Mouse (Mus musculus): ENCODE results near the gene Smim24.
A peak's percentile ranks its signal among the peaks of the same experiment; 100 is the strongest.

Gene Smim24

DNA sequence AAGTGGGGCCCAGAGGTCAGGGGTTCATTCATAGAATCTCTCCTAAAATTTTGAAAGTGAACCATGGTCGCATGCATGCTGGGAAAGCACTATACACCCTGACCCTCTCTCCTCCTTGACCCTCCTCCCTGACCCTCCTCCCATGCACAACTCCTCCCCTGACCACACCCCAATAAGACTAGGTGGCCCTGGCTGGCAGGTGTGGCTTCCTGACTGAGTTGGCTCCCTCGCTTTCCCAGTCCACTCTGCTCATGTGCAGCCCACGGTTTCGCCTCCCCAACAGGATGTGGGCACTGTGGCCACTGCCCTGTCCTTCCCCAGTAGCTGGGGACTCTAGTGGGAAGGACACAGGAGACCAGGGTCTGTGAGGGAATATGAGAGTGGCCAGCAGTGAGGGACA, 17.5 kb downstream of the Smim24 start:
- no peak for DNase-seq (ENCODE audit: low spot score)

DNA sequence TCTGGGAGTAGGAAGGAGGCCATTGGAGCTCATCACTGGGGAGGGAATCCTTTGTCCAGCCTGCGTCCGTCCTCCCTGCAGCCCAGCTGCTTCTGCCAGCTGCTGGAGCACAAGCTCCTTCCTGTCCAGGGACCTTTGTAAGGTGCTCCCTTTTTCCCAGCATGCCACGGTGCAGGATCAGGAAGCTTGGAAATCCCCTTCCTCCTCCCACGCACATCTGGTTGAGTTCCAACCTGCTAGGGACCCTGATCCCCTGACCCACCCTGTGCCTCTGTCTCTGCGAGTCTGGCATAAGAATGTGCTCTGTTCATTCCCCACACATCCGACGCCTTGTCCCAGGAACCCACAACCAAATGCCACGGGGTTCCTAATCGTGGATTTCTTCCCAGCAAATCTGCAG, 18.1 kb downstream of the Smim24 start:
- no peak for DNase-seq (ENCODE audit: low spot score)

DNA sequence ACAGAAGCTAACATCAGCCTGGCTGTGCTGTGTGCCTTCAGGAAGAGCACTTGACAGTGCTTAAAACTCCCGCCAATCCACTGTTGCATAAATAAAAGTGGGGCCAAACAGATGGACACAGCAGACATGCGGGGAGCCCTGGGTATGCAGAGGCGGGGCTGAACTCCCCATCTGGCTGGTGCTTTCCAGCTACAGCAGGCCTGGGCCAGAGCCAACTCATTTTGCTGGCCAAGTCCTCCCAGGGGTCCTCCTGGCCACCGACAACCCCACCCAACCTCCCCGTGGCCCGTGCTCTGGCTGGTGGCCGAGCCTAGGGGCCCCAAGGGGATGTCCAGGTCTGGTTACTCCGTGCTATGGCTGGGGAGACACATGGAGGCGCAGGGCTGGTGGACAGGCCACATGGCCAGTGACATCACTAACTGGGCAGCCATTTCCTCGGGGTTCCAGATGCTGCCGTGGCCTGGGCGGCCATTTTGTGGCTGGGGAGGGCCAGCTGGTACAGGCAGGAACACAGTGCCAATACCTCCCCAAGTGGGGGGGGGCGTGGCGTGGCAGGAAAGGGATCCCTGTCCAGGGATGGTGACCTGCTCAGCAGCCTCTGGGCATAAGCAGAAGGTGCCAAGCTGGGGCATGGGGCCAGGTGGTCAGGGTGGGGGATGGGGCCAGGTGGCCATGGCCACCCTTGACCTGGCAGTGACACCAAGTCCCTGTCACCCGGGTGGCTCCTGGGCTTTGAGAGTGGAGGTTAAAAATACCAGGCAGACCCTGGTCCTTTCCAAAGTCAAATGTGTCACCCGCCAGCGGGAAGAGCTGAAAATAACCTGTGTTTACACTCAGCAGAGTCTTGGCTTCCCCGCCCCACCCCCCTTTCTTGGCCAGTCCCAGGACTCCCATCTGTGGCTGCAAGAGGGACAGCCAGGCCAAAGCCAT, 18.9 kb downstream of the Smim24 start:
- DNase-seq (ENCODE audit: low spot score) = peak; percentile 96

DNA sequence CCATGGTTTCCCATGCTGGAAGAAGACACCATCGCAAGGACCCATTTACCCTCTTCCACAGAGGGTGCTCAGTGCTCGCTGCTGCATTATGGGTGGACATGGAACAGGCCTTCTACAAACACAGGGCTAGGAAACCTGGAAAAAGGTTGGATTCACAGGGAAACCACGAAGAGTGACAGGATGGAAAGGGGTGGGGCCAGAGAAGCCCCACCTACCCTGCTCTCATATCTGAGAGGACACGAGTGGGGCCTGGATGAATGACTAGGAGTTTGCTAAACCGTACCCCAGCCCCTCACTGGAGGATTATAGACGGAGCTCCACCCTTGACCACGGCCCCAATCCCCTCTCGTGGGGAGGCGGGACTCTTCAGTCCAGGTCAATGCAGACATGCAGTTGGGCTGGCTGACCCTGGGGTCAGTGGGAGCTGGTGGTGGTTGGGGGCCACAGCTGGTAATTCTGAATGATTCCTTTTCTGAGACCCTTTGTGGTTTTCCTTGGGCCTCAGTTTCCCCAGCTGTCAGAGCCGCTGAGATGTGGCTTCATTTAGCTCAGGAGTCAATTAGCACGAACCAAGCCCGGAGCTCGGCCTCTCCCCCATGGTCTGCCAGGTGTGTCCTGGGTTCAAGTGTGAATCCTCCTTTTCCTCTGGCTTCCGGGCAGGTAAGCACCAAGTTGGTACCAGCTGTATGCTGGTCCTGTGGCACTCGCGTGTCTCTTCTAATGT, 19.9 kb downstream of the Smim24 start:
- DNase-seq (ENCODE audit: low spot score) = no peak

DNA sequence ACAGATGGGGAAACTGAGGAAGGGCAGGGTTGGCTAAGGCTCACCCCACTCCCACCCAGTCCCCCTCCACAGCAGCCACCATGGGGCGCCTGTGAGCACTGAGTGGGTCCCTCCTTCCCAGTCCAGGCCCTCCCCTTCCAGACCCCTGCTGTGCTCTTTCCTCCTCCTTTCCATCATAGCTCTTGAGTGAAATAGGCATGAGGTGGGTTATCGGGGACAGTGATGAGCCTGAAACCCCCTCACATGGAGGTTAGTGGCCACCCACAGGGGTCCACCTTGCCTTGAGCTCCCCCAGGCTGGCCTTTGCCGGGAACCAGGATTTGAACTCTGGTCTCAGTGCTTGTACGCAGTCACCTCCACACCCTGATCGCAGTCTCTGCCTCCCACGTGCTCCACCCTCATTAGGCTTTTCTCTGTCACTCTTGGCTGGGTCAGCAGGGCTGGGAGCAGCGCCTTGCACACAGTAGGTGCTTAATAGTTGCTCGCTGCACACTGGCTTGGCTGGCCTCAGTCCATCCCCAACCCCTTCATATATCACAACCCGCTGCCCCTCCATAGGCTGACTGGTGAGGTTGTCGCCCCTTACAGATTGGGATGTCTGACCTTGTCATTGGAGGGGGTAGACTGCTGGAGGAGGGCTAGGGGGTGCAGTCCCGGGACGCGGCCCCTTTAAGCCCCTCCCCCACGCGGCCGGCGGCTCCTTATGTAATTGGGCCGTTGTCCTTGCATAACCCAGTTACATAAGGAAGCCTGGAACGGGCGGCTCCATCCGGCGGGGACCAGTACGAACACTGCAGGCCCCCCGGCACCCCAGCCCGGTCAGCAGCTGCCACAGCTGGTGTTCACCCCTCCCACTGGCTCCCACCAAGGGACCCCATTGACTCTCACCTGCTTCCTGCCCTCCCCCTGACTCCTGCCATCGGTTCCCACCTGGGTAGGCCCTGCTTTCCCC, 20.7 kb downstream of the Smim24 start:
- DNase-seq (ENCODE audit: low spot score) = no peak

DNA sequence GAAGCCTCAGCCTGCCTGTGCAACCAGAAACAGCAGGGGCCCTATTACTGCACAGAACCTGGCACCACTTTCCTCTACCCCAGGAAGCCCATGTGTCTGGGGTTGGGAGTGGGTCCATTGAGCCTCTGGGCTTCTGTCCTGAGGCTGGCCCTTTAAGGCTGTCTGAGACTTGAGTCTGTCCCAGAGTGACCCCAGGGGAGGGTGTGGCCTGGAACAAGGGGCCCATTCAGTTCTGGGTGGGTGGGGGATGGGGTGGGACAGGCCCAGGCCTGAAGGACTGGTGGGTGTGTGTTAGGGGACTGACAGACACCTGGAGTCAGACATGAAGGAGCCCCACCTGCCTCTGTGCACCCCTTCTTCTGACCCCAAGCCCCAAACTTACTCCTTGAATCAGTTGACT, 21.8 kb downstream of the Smim24 start:
- no peak for DNase-seq (ENCODE audit: low spot score)

DNA sequence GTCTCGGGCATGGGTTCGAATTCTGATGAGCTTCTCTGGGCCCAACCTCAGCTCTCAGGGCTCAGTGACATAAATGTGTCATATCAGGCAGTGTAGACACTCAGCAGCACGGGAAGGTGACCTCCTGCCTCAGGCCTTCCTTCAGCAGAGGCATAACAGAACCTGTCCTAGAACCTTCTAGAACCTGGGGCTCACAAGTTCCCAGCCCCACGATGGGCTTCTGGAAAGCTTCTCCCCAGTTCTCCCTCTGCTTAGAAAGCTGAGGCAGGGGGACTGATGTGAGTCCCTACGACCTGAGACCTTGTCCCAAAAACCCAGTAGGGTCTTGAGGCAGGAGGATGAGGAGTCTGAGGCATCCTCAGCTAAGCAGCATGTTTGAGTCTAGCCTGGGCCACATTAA, 22.3 kb downstream of the Smim24 start:
- no peak for DNase-seq (ENCODE audit: low spot score)

DNA sequence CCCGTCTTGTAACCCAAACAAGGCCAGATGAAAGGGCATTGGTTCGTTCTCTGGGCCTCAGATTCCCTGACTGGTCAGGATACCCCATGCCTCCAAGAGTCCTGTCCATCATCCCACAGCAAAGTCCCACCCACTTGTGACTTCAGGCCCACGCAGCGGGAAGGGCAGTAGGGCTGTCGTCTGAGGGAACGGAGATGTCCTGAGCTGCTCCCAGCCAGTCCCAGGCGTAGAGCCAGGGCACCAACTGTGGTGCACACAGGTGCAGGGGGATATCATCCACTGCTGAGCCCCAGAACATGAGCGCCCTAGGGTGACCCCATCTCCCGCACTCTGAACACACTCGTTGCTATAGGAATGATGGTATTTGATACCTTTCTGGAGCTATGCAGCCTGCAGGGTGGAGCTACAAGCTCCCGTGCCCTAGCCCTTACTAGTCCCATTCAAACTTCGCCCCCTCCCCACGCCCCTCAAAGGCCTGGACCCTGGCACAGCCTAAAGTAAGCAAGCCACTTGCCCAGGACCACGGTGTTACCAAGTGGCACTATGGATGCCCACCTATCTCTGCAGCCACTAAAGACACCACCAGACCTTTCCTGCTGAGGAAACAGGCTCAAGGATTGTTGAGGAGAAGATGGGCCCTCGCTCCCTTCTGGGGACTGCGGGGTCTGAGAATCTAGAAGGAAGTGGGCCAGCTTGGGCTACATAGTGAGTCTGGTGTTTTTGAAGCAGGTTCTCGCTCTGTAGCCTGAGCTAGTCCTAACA, 22.9 kb downstream of the Smim24 start:
- DNase-seq (ENCODE audit: low spot score) = no peak

DNA sequence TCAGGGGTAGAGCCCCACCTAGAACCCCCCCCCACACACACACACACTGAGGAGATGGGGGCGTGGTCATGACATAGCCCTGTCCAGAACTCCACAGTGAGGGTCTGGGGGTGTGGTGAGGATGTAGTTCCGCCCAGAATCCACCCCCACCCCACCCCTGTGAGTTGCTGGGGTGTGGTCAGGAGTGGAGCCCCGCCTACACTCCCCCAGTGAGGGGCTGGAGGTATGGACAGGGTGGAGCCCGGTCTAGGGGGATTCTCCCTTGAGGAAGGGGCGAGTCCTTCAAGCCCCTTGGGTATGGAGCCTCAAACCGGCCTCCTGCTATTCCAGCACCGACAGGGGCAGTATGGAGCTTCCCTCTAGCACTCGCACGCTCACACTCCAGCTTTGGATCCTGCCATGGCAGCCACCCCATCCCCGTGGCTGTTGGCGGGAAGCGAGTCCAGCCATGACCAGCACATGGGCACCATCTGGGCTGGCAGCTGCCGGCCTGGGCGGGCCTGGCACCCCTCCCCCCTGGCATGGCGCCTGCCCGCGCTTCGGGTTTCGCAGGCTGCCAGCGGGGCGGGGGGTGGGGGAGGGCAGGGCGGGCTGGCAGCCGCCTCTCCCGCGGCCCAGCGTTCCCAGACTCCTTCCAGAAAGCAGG, 23.9 kb downstream of the Smim24 start:
- DNase-seq (ENCODE audit: low spot score) = peak; percentile 96

DNA sequence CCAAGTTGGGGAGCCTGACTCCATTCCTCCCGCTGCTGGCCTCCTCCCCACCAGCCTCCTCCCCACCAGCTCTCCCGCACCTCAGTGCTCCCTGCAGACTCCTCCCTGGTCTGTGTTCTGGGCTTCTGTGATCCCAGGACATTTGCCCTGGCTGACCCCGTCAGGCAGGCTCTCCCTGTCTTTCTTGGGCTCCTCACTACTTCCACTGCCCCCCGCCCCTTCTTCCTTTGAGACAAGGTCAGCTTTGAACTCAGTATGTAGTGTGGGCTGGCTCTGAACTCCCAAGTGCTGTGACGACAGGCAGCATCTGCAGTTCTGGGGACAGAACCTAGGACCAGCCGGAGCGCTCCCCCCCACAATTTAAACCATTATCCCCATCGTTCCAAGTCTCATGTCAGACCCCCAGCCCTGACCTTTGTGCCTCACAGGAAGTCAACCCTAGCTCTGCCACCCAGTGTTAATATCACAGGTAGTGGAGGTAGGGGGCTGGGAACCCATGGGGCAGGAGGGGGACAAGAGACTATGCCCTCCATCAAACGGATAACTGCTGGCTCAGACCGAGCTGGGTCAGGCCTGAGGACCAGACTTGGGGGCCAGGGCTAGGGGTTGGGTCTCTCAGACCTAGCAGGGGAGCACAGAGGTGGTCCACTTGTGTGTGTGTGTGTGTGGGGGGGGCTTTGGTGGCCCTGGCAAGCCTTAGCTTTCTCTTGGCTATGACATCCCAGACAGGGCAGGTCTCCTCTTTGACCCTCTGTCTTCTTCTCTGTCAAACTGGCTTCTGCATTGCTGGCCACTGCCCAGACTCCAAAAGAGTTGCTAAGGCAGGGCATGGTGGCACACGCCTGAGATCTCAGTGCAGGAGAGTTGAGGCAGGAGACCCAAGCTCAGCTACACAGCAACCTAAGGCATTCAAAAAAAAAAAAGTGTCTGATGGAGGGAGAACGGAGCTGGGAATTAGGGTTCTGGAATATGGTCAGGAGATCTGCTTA, 24.7 kb downstream of the Smim24 start:
- DNase-seq (ENCODE audit: low spot score) = no peak

DNA sequence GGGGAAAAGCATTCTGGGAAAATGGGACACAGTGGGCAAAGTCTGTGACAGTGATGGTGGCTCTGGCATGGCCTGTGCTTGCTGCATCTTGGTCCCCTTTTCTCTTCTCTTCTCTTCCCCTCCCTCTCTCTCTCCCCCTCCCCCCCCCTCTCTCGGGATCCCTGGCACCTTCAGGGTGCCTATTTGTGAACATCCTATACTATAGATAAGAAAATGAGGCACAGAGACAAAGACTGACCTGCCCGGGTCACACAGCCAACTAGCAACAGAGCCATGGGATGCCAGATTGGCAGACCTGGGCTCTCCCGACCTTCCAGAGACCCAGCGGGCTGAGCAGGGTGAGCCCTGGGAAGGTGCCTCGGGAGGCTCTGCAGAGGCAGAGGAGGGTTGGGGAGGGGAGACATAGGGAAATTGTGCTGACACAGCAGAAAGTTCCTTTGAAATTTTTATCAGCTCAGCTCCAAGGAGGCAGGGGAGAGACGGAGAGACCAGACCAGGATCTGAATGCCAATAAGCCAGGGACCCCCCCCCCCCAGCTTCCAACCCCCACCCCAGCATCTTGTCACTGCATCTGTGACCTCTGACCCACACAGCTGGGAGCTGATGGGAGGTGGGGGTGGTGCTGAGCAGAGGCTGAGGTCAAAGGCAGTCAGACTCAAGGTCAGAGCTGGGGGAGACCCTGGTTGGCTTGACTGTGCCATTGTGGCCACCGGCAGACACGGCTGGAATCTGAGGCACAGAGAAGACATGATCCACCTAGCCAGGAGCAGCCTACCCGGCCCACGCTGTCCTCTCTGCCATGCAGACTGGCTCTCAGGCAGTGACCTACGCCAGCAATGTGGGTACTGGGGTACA, 25.6 kb downstream of the Smim24 start:
- DNase-seq (ENCODE audit: low spot score) = no peak

DNA sequence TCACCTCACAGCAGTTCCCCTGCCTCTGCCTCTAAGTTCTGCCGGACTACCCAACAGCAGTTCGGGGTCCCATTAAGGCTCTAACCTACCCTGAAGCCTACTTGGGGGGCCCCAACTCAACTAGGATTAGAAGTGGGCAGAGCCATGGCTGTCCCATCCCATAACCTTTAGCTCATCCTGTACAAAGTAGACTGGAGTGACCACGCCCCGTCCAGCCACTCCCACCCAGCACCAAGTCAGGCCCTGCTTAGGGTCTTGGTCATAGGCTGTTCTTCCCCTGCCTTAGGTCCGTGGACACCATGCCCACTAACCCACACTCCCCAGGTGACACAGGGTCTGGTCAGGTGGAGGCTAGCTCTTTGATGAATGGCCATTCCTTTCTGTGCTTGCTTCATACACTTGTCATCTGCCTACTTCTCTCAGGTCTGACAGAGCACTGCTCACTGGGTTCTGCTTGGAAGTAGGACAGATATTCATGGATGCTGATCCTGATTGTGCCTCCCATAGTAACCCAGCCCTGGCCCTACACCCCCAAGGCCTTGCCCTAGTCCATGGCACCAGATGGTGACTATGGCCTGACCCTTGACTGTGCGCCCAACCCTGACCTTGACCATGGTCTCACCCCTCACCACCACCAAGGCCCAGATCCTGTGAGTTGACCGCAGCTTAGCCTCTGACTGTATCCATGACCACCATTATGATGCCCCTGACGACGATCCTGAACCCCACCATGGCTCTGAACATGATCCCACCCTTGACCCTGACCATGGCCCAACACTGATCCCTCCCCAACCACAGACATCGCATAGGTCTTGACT, 26.5 kb downstream of the Smim24 start:
- no peak for DNase-seq (ENCODE audit: low spot score)

DNA sequence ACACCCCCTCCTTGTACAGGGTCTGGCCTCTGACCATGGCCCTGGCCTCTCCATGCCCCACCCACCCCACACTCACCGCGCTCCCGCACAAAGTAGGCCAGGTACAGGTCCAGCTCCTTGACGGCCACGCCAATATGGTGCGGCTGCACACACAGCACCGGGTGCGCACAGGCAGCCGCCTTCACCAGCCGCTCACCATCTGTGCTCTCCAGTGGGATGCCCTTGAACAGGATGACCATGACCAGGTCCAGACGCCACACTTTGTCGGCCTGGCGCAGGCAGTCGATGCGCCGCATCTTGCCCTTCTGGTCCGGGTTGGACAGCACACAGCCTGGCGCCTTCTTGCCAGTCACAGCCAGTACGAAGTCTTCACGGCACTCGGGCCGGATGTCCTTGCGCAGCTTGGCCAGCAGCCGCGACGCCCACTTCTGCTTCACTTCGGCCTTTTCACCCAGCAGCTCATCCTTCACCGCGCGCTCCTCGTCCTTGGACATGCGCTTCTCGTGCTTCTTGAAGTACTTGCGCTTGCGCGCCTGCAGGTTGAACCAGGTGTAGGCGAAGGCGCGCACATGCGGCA, 27.4 kb downstream of the Smim24 start:
- DNase-seq (ENCODE audit: low spot score) = no peak

DNA sequence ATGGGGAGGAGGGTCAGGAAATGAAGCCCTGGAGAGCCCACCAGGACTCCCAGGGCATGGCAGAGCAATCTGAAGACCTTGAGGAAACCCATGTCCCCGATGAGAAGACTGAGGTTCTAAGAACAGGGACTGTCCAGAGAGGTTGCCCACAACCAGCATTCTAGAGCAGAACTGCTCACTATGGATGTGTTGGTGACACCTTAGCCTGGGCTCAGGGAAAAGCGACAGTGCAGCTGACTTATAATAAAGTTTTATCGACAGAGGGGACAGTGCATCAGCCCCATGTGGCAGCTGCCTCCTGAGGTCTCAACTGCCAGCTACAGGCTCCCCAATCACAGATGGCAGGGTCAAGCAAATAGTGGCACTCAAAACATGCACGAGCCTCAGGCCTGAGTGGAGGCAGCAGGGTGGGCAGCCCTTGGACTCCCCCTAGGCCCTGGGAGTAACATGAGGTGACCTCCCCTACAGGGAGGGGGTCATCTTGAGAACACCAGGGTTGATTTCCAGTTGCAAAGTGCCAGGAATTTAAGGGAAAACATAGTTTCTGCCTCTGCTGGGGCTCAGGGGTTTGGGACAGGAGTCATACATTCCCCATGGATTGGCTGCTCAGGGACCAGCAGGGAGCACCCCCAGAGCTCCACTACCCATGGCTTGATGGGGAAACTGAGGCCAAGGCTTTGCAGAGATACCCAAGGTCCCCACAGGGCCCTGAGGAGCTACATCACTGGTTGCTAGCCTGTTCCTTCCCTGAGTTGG, 28.4 kb downstream of the Smim24 start:
- DNase-seq (ENCODE audit: low spot score) = no peak

DNA sequence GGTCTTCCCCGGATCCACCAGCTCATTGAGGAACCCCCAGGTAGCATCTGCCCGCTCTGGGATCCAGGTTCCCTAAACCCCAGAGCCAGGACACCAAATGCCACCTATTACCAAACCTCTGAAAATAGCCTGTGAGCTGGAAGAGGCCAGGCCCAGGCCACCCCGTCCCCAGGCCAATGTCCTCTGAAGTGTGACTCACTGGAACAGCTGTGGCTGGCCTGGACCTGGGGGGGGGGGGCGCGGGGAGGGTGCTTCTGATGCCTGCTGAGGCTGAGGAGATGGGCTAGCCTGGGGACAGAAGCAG, 28.9 kb downstream of the Smim24 start:
- no peak for DNase-seq (ENCODE audit: low spot score)

DNA sequence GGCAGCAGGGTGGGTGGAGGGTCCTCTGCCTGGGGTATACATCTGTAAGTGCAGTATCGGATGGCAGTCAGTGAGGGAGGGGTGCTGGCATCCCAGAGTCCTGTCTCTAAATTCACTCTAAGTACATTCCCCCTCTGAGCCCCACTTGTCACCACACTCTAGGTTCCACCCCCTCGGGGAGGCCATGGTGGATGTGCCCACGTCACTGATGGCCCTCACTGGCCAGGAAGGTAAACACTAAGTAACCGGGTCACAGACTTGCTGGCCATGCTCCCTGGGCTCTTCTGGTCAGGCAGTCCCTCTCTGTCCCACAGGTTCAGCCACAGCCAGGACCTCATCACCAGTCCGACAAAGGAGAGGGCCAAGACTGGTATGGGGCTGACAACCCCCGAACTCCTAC, 29.3 kb downstream of the Smim24 start:
- DNase-seq (ENCODE audit: low spot score) = no peak

DNA sequence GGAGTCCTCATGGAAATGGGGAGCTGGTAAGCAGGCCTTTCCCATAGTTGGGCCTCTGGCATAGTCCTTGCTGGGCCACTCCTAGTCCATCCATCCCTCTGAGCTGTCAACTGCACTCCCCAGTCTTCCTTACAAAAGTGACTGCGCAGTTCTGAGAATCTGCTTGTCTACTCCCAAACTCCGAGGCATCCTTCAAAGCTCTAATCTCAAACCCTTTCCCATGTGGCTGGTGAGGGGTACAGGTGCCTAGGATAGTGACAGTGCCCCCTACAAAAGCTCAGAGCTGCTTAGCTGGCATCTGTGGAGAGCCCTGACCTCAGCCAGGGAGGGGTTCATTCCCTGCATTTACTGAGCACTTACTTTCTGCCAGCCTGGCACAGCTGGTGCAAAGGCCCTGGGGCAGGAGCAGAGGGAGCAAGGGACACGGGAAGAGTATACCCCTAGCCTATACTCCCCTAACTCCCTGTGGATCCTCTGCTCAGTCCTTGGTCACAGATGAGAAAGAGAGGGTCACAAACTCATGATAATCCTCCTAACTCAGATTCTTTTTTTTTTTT, 29.9 kb downstream of the Smim24 start:
- DNase-seq (ENCODE audit: low spot score) = peak; percentile 5
